11 mouse cellular contexts compared by ENCODE assay signal in genomic region chr2:30846236-30846635, GRCm38 (mm10). TPM values are rescaled to one million over a fixed set of nuclear protein-coding genes. Genes with fewer than 3 reads are reported as not detected.
A peak's percentile ranks its signal among the peaks of the same experiment; 100 is the strongest.
DNase-seq lines count a peak whose midpoint lies in the region; ATAC-seq and TF ChIP-seq lines count a peak whose summit lies in the region.
"Had no signal": no experiment of that assay in that cellular context is flagged by ENCODE, and none has a peak within 500 bp of the region (broad histone marks: within the 10 kb centered on the region; RNA-seq: fewer than 3 reads in every experiment).

No protein-coding gene starts in this region.

- DNase-seq in hindbrain, embryonic 10.5 days (ENCODE audit: low spot score): no peak
- DNase-seq in 3T3-L1 (ENCODE audit: low read depth, low spot score) (peak; percentile 28), ZHBTc4 (ENCODE audit: low read depth, low spot score) (peak; percentile 56)
- no peak for DNase-seq in hindbrain, postnatal 0 days (ENCODE audit: low spot score)
- no peak for DNase-seq in adrenal gland, postnatal 4 days (ENCODE audit: low spot score in 2 of 2)
- no peak for DNase-seq in left cerebral cortex, adult 8-10 months (ENCODE audit: low spot score in 2 of 2)
- no peak for DNase-seq in embryo, embryonic 11 days
- DNase-seq: adrenal gland, postnatal 36 days; cerebellum, adult 9-11 months; spleen, adult 18-20 months had no signal

- H3K36me3 ChIP-seq in hindbrain, embryonic 10.5 days: no peaks in the 10 kb centered on the region
- H3K36me3 ChIP-seq in hindbrain, embryonic 16.5 days (ENCODE audit: control insufficient read depth, insufficient read depth, low read length): no peaks in the 10 kb centered on the region
- no peaks in the 10 kb centered on the region for H3K36me3 ChIP-seq in hindbrain, postnatal 0 days (ENCODE audit: insufficient read depth, low read length)

- H3K4me2 ChIP-seq in hindbrain, embryonic 16.5 days (ENCODE audit: low read length): no peak overlapping the region
- peak overlapping the region; percentile 77; the same call in 1 of the 2 replicates for H3K4me2 ChIP-seq in hindbrain, postnatal 0 days (ENCODE audit: low read depth, low read length)

- no peaks in the 10 kb centered on the region for H3K9me3 ChIP-seq in hindbrain, embryonic 10.5 days
- H3K9me3 ChIP-seq in hindbrain, embryonic 16.5 days (ENCODE audit: control insufficient read depth, low read length): no peaks in the 10 kb centered on the region
- no peaks in the 10 kb centered on the region for H3K9me3 ChIP-seq in hindbrain, postnatal 0 days (ENCODE audit: low read length)

- H3K9ac ChIP-seq in hindbrain, embryonic 16.5 days (ENCODE audit: low read depth, low read length): no peak overlapping the region
- no peak overlapping the region for H3K9ac ChIP-seq in hindbrain, postnatal 0 days (replicated peaks; ENCODE audit: low read length)

- no peak for ATAC-seq in hindbrain, embryonic 16.5 days
- ATAC-seq in hindbrain, postnatal 0 days: no peak

- WGBS in hindbrain, embryonic 10.5 days: 56% methylated on average over 8 of the region's 8 CpGs
- WGBS in hindbrain, embryonic 16.5 days: 68% methylated on average over 8 of the region's 8 CpGs
- 81% methylated on average over 8 of the region's 8 CpGs for WGBS in hindbrain, postnatal 0 days

- peaks cover 46% of the 10 kb centered on the region for H3K27me3 ChIP-seq in hindbrain, embryonic 10.5 days (ENCODE audit: insufficient read depth, poor library complexity, severe bottlenecking)
- H3K27me3 ChIP-seq in hindbrain, embryonic 16.5 days (replicated peaks; ENCODE audit: control insufficient read depth, insufficient read depth, low read length): peaks cover 22% of the 10 kb centered on the region
- H3K27me3 ChIP-seq in hindbrain, postnatal 0 days (ENCODE audit: insufficient read depth, low read length): peaks cover 15% of the 10 kb centered on the region

- TF ChIP-seq CTCF in hindbrain, postnatal 0 days (IDR thresholded peaks at IDR 0.05; ENCODE audit: low read depth): no peak

- peak overlapping the region; percentile 77 for H3K4me3 ChIP-seq in hindbrain, embryonic 10.5 days
- H3K4me3 ChIP-seq in hindbrain, embryonic 16.5 days (ENCODE audit: low read length): no peak overlapping the region
- H3K4me3 ChIP-seq in hindbrain, postnatal 0 days (ENCODE audit: low read length): no peak overlapping the region

- peaks cover 52% of the 10 kb centered on the region for H3K4me1 ChIP-seq in hindbrain, embryonic 10.5 days (replicated peaks)
- H3K4me1 ChIP-seq in hindbrain, embryonic 16.5 days (ENCODE audit: control insufficient read depth, insufficient read depth, low read depth, low read length): peaks cover 8% of the 10 kb centered on the region
- 0 out of 2 replicates have a peak, but pooled peaks cover 2% of the 10 kb centered on the region for H3K4me1 ChIP-seq in hindbrain, postnatal 0 days (ENCODE audit: insufficient read depth, low read length)

- H3K27ac ChIP-seq in hindbrain, embryonic 10.5 days: peak overlapping the region; percentile 87
- H3K27ac ChIP-seq in hindbrain, embryonic 16.5 days (ENCODE audit: low read depth, low read length): no peak overlapping the region
- no peak overlapping the region for H3K27ac ChIP-seq in hindbrain, postnatal 0 days

RNA-seq across cellular contexts. Expression of gene Prrx2, which starts 11.5 kb away (rescaled TPM):
- polyA plus RNA-seq in hindbrain, embryonic 10.5 days (2016; fragmentation: Nextera tagmentation; extraction: Ambion mirVana): 40.6 and 43.3 TPM in 2 replicates
- polyA plus RNA-seq in hindbrain, embryonic 16.5 days (2015; fragmentation: Nextera tagmentation; extraction: Ambion mirVana): 2.3 and 2.5 TPM in 2 replicates
- total RNA-seq in hindbrain, postnatal 0 days (2014; rRNA removed): 6.7 and 7.2 TPM in 2 replicates
- polyA plus RNA-seq in hindbrain, postnatal 0 days (2015; fragmentation: Nextera tagmentation; extraction: Ambion mirVana): 5.0 and 5.6 TPM in 2 replicates
- total RNA-seq in adrenal gland, postnatal 4 days (2021): 1 to 10 TPM; 2.8 to 3.3 TPM
- 1 to 10 TPM; 2.1 to 3.1 (median 2.9) TPM for total RNA-seq in left cerebral cortex, adult 8-10 months (2022)

RNA-seq across cellular contexts. Expression of gene Asb6, which starts 16.1 kb away (rescaled TPM):
- 46.1 and 46.5 TPM in 2 replicates for polyA plus RNA-seq in hindbrain, embryonic 10.5 days (2016; fragmentation: Nextera tagmentation; extraction: Ambion mirVana)
- polyA plus RNA-seq in hindbrain, embryonic 16.5 days (2015; fragmentation: Nextera tagmentation; extraction: Ambion mirVana): 44.9 and 47.2 TPM in 2 replicates
- total RNA-seq in hindbrain, postnatal 0 days (2014; rRNA removed): 49.1 and 53.5 TPM in 2 replicates
- 36.6 and 37.4 TPM in 2 replicates for polyA plus RNA-seq in hindbrain, postnatal 0 days (2015; fragmentation: Nextera tagmentation; extraction: Ambion mirVana)
- total RNA-seq in adrenal gland, postnatal 4 days (2021): 10 to 100 TPM; 28.9 to 32.0 TPM
- total RNA-seq in left cerebral cortex, adult 8-10 months (2022): 10 to 100 TPM; 29.6 to 41.9 (median 38.2) TPM

RNA-seq across cellular contexts. Expression of gene Ntmt1, which starts 38.6 kb away (rescaled TPM):
- polyA plus RNA-seq in hindbrain, embryonic 10.5 days (2016; fragmentation: Nextera tagmentation; extraction: Ambion mirVana): 125 and 134 TPM in 2 replicates
- 99.3 and 108 TPM in 2 replicates for polyA plus RNA-seq in hindbrain, embryonic 16.5 days (2015; fragmentation: Nextera tagmentation; extraction: Ambion mirVana)
- 79.5 and 96.3 TPM in 2 replicates for total RNA-seq in hindbrain, postnatal 0 days (2014; rRNA removed)
- 95.9 and 99.6 TPM in 2 replicates for polyA plus RNA-seq in hindbrain, postnatal 0 days (2015; fragmentation: Nextera tagmentation; extraction: Ambion mirVana)
- total RNA-seq in adrenal gland, postnatal 4 days (2021): 10 to 100 TPM; 43.1 to 44.4 TPM
- total RNA-seq in left cerebral cortex, adult 8-10 months (2022): 10 to 100 TPM; 30.5 to 38.9 (median 34.4) TPM

RNA-seq across cellular contexts. Expression of gene 1700001O22Rik, which starts 42.8 kb away (rescaled TPM):
- 3.1 and 3.4 TPM in 2 replicates for polyA plus RNA-seq in hindbrain, embryonic 10.5 days (2016; fragmentation: Nextera tagmentation; extraction: Ambion mirVana)
- 1.4 and 1.5 TPM in 2 replicates for polyA plus RNA-seq in hindbrain, embryonic 16.5 days (2015; fragmentation: Nextera tagmentation; extraction: Ambion mirVana)
- total RNA-seq in hindbrain, postnatal 0 days (2014; rRNA removed): 0.75 and 2.4 TPM in 2 replicates
- 1.8 and 2.6 TPM in 2 replicates for polyA plus RNA-seq in hindbrain, postnatal 0 days (2015; fragmentation: Nextera tagmentation; extraction: Ambion mirVana)
- total RNA-seq in adrenal gland, postnatal 4 days (2021): 1 to 10 TPM; 1.2 to 1.9 TPM
- total RNA-seq in left cerebral cortex, adult 8-10 months (2022): 1 to 10 TPM; 7.7 to 9.5 (median 9.3) TPM

Comparison
In these comparisons a context has a peak if more than half of its experiments do, and no peak if none do; other contexts are left out.
1. DNase-seq: peak in 3T3-L1 (single experiment) and ZHBTc4 (single experiment); none in hindbrain, embryonic 10.5 days (single experiment), hindbrain, postnatal 0 days (single experiment), adrenal gland, postnatal 4 days (0 of 2), left cerebral cortex, adult 8-10 months (0 of 2) and embryo, embryonic 11 days (single experiment).